In genomic region chr6:133104609-133104921, GRCm38 (mm10) we compare ENCODE assay signal across 8 mouse cellular contexts. TPM values are rescaled to one million over a fixed set of nuclear protein-coding genes. Genes with fewer than 3 reads are reported as not detected.
A peak's percentile ranks its signal among the peaks of the same experiment; 100 is the strongest.
DNase-seq lines count a peak whose midpoint lies in the region; ATAC-seq and TF ChIP-seq lines count a peak whose summit lies in the region.

Gene Smim10l1, plus strand, starts transcription at chr6:133104909.

- peaks cover 3% of the 10 kb centered on the region; the same call in 1 of the 2 replicates for H3K79me2 ChIP-seq in liver, adult 2 months (ENCODE audit: control insufficient read depth, insufficient read depth, low read length)

- H3K4me3 ChIP-seq in liver, adult 2 months (ENCODE audit: insufficient read depth, low read depth, low read length): peak within 1 kb of the TSS; percentile 72
- H3K4me3 ChIP-seq in cortical plate, adult 2 months (ENCODE audit: insufficient read depth, low read length): peak within 1 kb of the TSS; percentile 81
- H3K4me3 ChIP-seq in heart, embryonic 12.5 days: peak within 1 kb of the TSS; percentile 90

- peak within 1 kb of the TSS; percentile 98 for H3K9ac ChIP-seq in liver, adult 2 months (ENCODE audit: low read depth, low read length)
- H3K9ac ChIP-seq in heart, embryonic 12.5 days: peak within 1 kb of the TSS; percentile 98

- DNase-seq in liver, adult 2 months (ENCODE audit: extremely low read depth, low read depth, low spot score): no peak
- DNase-seq in liver: no peak
- no peak for DNase-seq in left cerebral cortex, postnatal 10 days (ENCODE audit: extremely low spot score in 1 of 2, low spot score in 2 of 2)
- DNase-seq in spleen, postnatal 14 days (ENCODE audit: low spot score in 2 of 2): no peak
- no peak for DNase-seq in urinary bladder, postnatal 36 days (ENCODE audit: low spot score in 2 of 2)

- no peaks in the 10 kb centered on the region for H3K27me3 ChIP-seq in liver, adult 2 months (ENCODE audit: control insufficient read depth, insufficient read depth, low read length)
- no peaks in the 10 kb centered on the region for H3K27me3 ChIP-seq in heart, embryonic 12.5 days (replicated peaks)

- intact Hi-C loops in left cerebral cortex, postnatal 10 days (cut with DNase I): no loop called here

- H3K4me2 ChIP-seq in heart, embryonic 12.5 days: peak within 1 kb of the TSS; percentile 61

- no peak for TF ChIP-seq CTCF in liver, adult 2 months (IDR thresholded peaks at IDR 0.05; ENCODE audit: low read depth, low read length)
- TF ChIP-seq CTCF in cortical plate, adult 2 months (IDR thresholded peaks at IDR 0.05; ENCODE audit: extremely low read depth, insufficient read depth, low read length): no peak

- TF ChIP-seq POLR2A in liver, adult 2 months (IDR thresholded peaks at IDR 0.05; ENCODE audit: extremely low read depth, insufficient read depth, low read length): no peak
- no peak for TF ChIP-seq POLR2A in cortical plate, adult 2 months (IDR thresholded peaks at IDR 0.05; ENCODE audit: extremely low read depth, insufficient read depth, low read length)

- peaks cover 1% of the 10 kb centered on the region; the same call in 1 of the 2 replicates for H3K36me3 ChIP-seq in liver, adult 2 months (ENCODE audit: control insufficient read depth, insufficient read depth, low read length)
- peaks cover 7% of the 10 kb centered on the region for H3K36me3 ChIP-seq in heart, embryonic 12.5 days

- no peak for ATAC-seq in heart, embryonic 12.5 days (ENCODE audit: insufficient number of reproducible peaks, low FRiP score)
- no peak for ATAC-seq in monocyte, adult 5-6 weeks (replicated peaks; ENCODE audit: insufficient number of reproducible peaks, low FRiP score, low TSS enrichment, poor library complexity, severe bottlenecking)

- peak within 1 kb of the TSS; percentile 90 for H3K27ac ChIP-seq in liver, adult 2 months (replicated peaks; ENCODE audit: insufficient read depth, low read depth, low read length)
- peak within 1 kb of the TSS; percentile 100 for H3K27ac ChIP-seq in cortical plate, adult 2 months (ENCODE audit: insufficient read depth, low read length)
- peak within 1 kb of the TSS; percentile 97 for H3K27ac ChIP-seq in heart, embryonic 12.5 days (ENCODE audit: poor library complexity, severe bottlenecking)

- peaks cover 7% of the 10 kb centered on the region; the same call in 1 of the 2 replicates for H3K4me1 ChIP-seq in liver, adult 2 months (ENCODE audit: control insufficient read depth, insufficient read depth, low read length)
- H3K4me1 ChIP-seq in cortical plate, adult 2 months (ENCODE audit: control insufficient read depth, insufficient read depth, low read length): no peaks in the 10 kb centered on the region
- no peaks in the 10 kb centered on the region for H3K4me1 ChIP-seq in heart, embryonic 12.5 days (replicated peaks)

- no peaks in the 10 kb centered on the region for H3K9me3 ChIP-seq in heart, embryonic 12.5 days (replicated peaks)

RNA-seq across cellular contexts. Expression of gene Smim10l1, which starts in this region (rescaled TPM):
- total RNA-seq in liver, adult 2 months (2014; rRNA removed): 84.3 and 106 TPM in 2 replicates
- 105 and 130 TPM in 2 replicates for polyA plus RNA-seq in liver, adult 2 months (2012; rRNA removed)
- 69.9 and 71.0 TPM in 2 replicates for polyA plus RNA-seq in cortical plate, adult 2 months (2012; rRNA removed)
- 79.3 and 84.2 TPM in 2 replicates for polyA plus RNA-seq in heart, embryonic 12.5 days (2016; fragmentation: Nextera tagmentation; extraction: Ambion mirVana)
- total RNA-seq in left cerebral cortex, postnatal 10 days (2021): 10 to 100 TPM; 70.7 to 71.5 TPM
- total RNA-seq in monocyte, adult 5-6 weeks (2017): 33.4 to 57.3 TPM (median 44.8 TPM) in 3 replicates
